Mouse (Mus musculus): ENCODE results near the gene Bcl2l1. TPM values are rescaled to one million over a fixed set of nuclear protein-coding genes. Genes with fewer than 3 reads are reported as not detected.

Gene Bcl2l1
- polyA plus RNA-seq, 2 experiments, result 46.8 to 91.2 TPM

GRCm38 (mm10) chr2:152734501-152734900, 97.0 kb downstream of the Bcl2l1 start:
- no peaks in the 10 kb centered on the region for H3K9me3 ChIP-seq (ENCODE audit: control insufficient read depth, low read length)
- H3K27me3 ChIP-seq (ENCODE audit: control insufficient read depth, insufficient read depth, low read length), result no peaks in the 10 kb centered on the region
- WGBS, result 9% methylated on average over 10 of the region's 10 CpGs
- H3K36me3 ChIP-seq (ENCODE audit: control insufficient read depth, insufficient read depth, low read length), result peaks cover 11% of the 10 kb centered on the region; the same call in 1 of the 2 replicates
- DNase-seq (ENCODE audit: low spot score) (no peak), ATAC-seq (ENCODE audit: low FRiP score, low read depth) (no peak)
- H3K27ac ChIP-seq (replicated peaks; ENCODE audit: low read depth, low read length), result peak overlapping the region; percentile 93
- no peak for TF ChIP-seq POLR2A (IDR thresholded peaks at IDR 0.05; ENCODE audit: borderline replicate concordance, extremely low read depth, insufficient read depth, insufficient read length)
- H3K4me1 ChIP-seq (ENCODE audit: control insufficient read depth, insufficient read depth, low read length), result peaks cover 22% of the 10 kb centered on the region
- peak overlapping the region; percentile 88 for H3K4me3 ChIP-seq (replicated peaks; ENCODE audit: low read length)
- peak overlapping the region; percentile 91 for H3K4me2 ChIP-seq (replicated peaks; ENCODE audit: low read depth, low read length, severe bottlenecking)
- peak overlapping the region; percentile 28; the same call in 1 of the 2 replicates for H3K9ac ChIP-seq (ENCODE audit: low read depth, low read length, severe bottlenecking)

GRCm38 (mm10) chr2:152733201-152733600, 98.3 kb downstream of the Bcl2l1 start:
- 93% methylated on average over 2 of the region's 2 CpGs for WGBS
- H3K27ac ChIP-seq (replicated peaks; ENCODE audit: low read depth, low read length), result no peak overlapping the region
- no peak overlapping the region for H3K4me2 ChIP-seq (replicated peaks; ENCODE audit: low read depth, low read length, severe bottlenecking)
- no peak for TF ChIP-seq POLR2A (IDR thresholded peaks at IDR 0.05; ENCODE audit: borderline replicate concordance, extremely low read depth, insufficient read depth, insufficient read length)
- DNase-seq (ENCODE audit: low spot score) (no peak), ATAC-seq (ENCODE audit: low FRiP score, low read depth) (no peak)
- H3K4me3 ChIP-seq (replicated peaks; ENCODE audit: low read length), result no peak overlapping the region
- no peak overlapping the region for H3K9ac ChIP-seq (ENCODE audit: low read depth, low read length, severe bottlenecking)
- peaks cover 34% of the 10 kb centered on the region for H3K4me1 ChIP-seq (ENCODE audit: control insufficient read depth, insufficient read depth, low read length)
- peaks cover 10% of the 10 kb centered on the region; the same call in 1 of the 2 replicates for H3K36me3 ChIP-seq (ENCODE audit: control insufficient read depth, insufficient read depth, low read length)
- H3K9me3 ChIP-seq (ENCODE audit: control insufficient read depth, low read length), result no peaks in the 10 kb centered on the region
- no peaks in the 10 kb centered on the region for H3K27me3 ChIP-seq (ENCODE audit: control insufficient read depth, insufficient read depth, low read length)

Small RNAs within 50 kb of the gene (microRNA-seq; reads per million reads assigned to microRNA genes)
- not detected for gene Gm23802
- gene Mir5622, result 0.92 reads per million

Other genes starting within 250 kb of the Bcl2l1 start
- not detected in 2 replicates for gene Defb45, start 232.3 kb downstream of the Bcl2l1 start, polyA plus RNA-seq (2012; rRNA removed)
- not detected in 2 replicates for gene Defb45, start 232.3 kb downstream of the Bcl2l1 start, polyA plus RNA-seq (2014; fragmentation: Nextera tagmentation; extraction: Ambion mirVana)
- gene Defb36, start 227.4 kb downstream of the Bcl2l1 start, polyA plus RNA-seq (2012; rRNA removed), result not detected in 2 replicates
- gene Defb36, start 227.4 kb downstream of the Bcl2l1 start, polyA plus RNA-seq (2014; fragmentation: Nextera tagmentation; extraction: Ambion mirVana), result not detected in 2 replicates
- 0.68 and 0.77 TPM in 2 replicates for gene Defb25, start 208.7 kb downstream of the Bcl2l1 start, polyA plus RNA-seq (2012; rRNA removed)
- gene Defb25, start 208.7 kb downstream of the Bcl2l1 start, polyA plus RNA-seq (2014; fragmentation: Nextera tagmentation; extraction: Ambion mirVana), result 1.6 and 3.2 TPM in 2 replicates
- 3.9 and 4.7 TPM in 2 replicates for gene Rem1, start 204.8 kb downstream of the Bcl2l1 start, polyA plus RNA-seq (2012; rRNA removed)
- gene Rem1, start 204.8 kb downstream of the Bcl2l1 start, polyA plus RNA-seq (2014; fragmentation: Nextera tagmentation; extraction: Ambion mirVana), result 2.6 and 4.4 TPM in 2 replicates
- gene H13, start 162.3 kb downstream of the Bcl2l1 start, polyA plus RNA-seq (2012; rRNA removed), result 148 and 194 TPM in 2 replicates
- 151 and 153 TPM in 2 replicates for gene H13, start 162.3 kb downstream of the Bcl2l1 start, polyA plus RNA-seq (2014; fragmentation: Nextera tagmentation; extraction: Ambion mirVana)
- gene Mcts2, start 144.7 kb downstream of the Bcl2l1 start, polyA plus RNA-seq (2012; rRNA removed), result 11.8 and 18.6 TPM in 2 replicates
- gene Mcts2, start 144.7 kb downstream of the Bcl2l1 start, polyA plus RNA-seq (2014; fragmentation: Nextera tagmentation; extraction: Ambion mirVana), result 26.8 and 27.2 TPM in 2 replicates
- 444 and 565 TPM in 2 replicates for gene Id1, start 95.5 kb downstream of the Bcl2l1 start, polyA plus RNA-seq (2012; rRNA removed)
- 184 and 198 TPM in 2 replicates for gene Id1, start 95.5 kb downstream of the Bcl2l1 start, polyA plus RNA-seq (2014; fragmentation: Nextera tagmentation; extraction: Ambion mirVana)
- gene Cox4i2, start 77.6 kb downstream of the Bcl2l1 start, polyA plus RNA-seq (2012; rRNA removed), result 21.7 and 23.7 TPM in 2 replicates
- gene Cox4i2, start 77.6 kb downstream of the Bcl2l1 start, polyA plus RNA-seq (2014; fragmentation: Nextera tagmentation; extraction: Ambion mirVana), result 33.6 and 34.7 TPM in 2 replicates
- gene Tpx2, start 16.2 kb upstream of the Bcl2l1 start, polyA plus RNA-seq (2012; rRNA removed), result 36.0 and 51.3 TPM in 2 replicates
- gene Tpx2, start 16.2 kb upstream of the Bcl2l1 start, polyA plus RNA-seq (2014; fragmentation: Nextera tagmentation; extraction: Ambion mirVana), result 71.8 and 83.6 TPM in 2 replicates
- 0.40 and 0.62 TPM in 2 replicates for gene Mylk2, start 79.6 kb upstream of the Bcl2l1 start, polyA plus RNA-seq (2012; rRNA removed)
- gene Mylk2, start 79.6 kb upstream of the Bcl2l1 start, polyA plus RNA-seq (2014; fragmentation: Nextera tagmentation; extraction: Ambion mirVana), result 0.10 TPM in 1 of 2 replicates, not detected in the other
- 2.2 and 3.0 TPM in 2 replicates for gene Foxs1, start 101.5 kb upstream of the Bcl2l1 start, polyA plus RNA-seq (2012; rRNA removed)
- gene Foxs1, start 101.5 kb upstream of the Bcl2l1 start, polyA plus RNA-seq (2014; fragmentation: Nextera tagmentation; extraction: Ambion mirVana), result 2.1 and 2.9 TPM in 2 replicates
- gene Dusp15, start 120.0 kb upstream of the Bcl2l1 start, polyA plus RNA-seq (2012; rRNA removed), result 2.0 and 2.2 TPM in 2 replicates
- 0.36 and 0.48 TPM in 2 replicates for gene Dusp15, start 120.0 kb upstream of the Bcl2l1 start, polyA plus RNA-seq (2014; fragmentation: Nextera tagmentation; extraction: Ambion mirVana)
- gene Ttll9, start 130.8 kb upstream of the Bcl2l1 start, polyA plus RNA-seq (2012; rRNA removed), result 0.47 and 1.0 TPM in 2 replicates
- 0.14 and 0.18 TPM in 2 replicates for gene Ttll9, start 130.8 kb upstream of the Bcl2l1 start, polyA plus RNA-seq (2014; fragmentation: Nextera tagmentation; extraction: Ambion mirVana)
- 107 and 118 TPM in 2 replicates for gene Pdrg1, start 183.7 kb upstream of the Bcl2l1 start, polyA plus RNA-seq (2012; rRNA removed)
- 90.8 and 91.0 TPM in 2 replicates for gene Pdrg1, start 183.7 kb upstream of the Bcl2l1 start, polyA plus RNA-seq (2014; fragmentation: Nextera tagmentation; extraction: Ambion mirVana)
- gene Xkr7, start 200.1 kb upstream of the Bcl2l1 start, polyA plus RNA-seq (2012; rRNA removed), result 0.03 TPM in 1 of 2 replicates, not detected in the other
- gene Xkr7, start 200.1 kb upstream of the Bcl2l1 start, polyA plus RNA-seq (2014; fragmentation: Nextera tagmentation; extraction: Ambion mirVana), result not detected in 2 replicates
- 11.4 and 15.2 TPM in 2 replicates for gene Ccm2l, start 234.2 kb upstream of the Bcl2l1 start, polyA plus RNA-seq (2012; rRNA removed)
- 2.1 and 3.2 TPM in 2 replicates for gene Ccm2l, start 234.2 kb upstream of the Bcl2l1 start, polyA plus RNA-seq (2014; fragmentation: Nextera tagmentation; extraction: Ambion mirVana)

Data from limb, embryonic 14.5 days (tissue).